10 mouse cellular contexts compared by ENCODE assay signal in the genomic region with DNA sequence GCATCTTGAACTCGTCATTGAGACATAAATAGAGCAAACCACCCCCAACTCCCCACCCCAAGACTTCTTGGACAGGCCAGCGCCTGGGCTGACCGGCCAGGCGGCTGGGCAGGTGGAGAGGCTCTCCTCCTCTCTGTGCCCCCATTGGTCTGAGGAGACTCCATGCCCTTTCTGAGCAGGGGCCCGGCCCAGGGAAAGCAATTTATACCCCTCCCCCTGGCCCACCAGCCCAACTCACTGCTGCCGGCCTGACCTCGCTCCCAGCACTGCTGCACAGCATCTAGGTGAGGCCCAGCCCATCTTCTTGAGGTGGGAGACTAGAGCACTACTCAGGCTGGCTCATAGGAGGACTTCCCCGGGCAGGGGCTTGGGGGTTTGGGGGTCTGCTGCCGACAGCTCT. TPM values are rescaled to one million over a fixed set of nuclear protein-coding genes. Genes with fewer than 3 reads are reported as not detected.
DNase-seq lines count a peak whose midpoint lies in the region; ATAC-seq and TF ChIP-seq lines count a peak whose summit lies in the region.
"Had no signal": no experiment of that assay in that cellular context is flagged by ENCODE, and none has a peak within 500 bp of the region (broad histone marks: within the 10 kb centered on the region; RNA-seq: fewer than 3 reads in every experiment).

A gene (plus strand): TSS at position 224 of the 400 bp plus-strand sequence.

- H3K79me2 ChIP-seq in CH12.LX (replicated peaks; ENCODE audit: control insufficient read depth, extremely low read depth, insufficient read depth, poor library complexity, severe bottlenecking), result no peaks in the 10 kb centered on the region

- H3K9me3 ChIP-seq in intestine, embryonic 14.5 days (ENCODE audit: control insufficient read depth, low read length), result no peaks in the 10 kb centered on the region
- no peaks in the 10 kb centered on the region for H3K9me3 ChIP-seq in intestine, postnatal 0 days (ENCODE audit: control insufficient read depth)
- no peaks in the 10 kb centered on the region for H3K9me3 ChIP-seq in CH12.LX (replicated peaks; ENCODE audit: low read length)
- H3K9me3 ChIP-seq in embryonic facial prominence, embryonic 10.5 days, result no peaks in the 10 kb centered on the region
- no peaks in the 10 kb centered on the region for H3K9me3 ChIP-seq in limb, embryonic 13.5 days
- H3K9me3 ChIP-seq: forebrain, embryonic 13.5 days had no signal

- H3K4me3 ChIP-seq in intestine, embryonic 14.5 days (ENCODE audit: low read depth, low read length), result no peak within 1 kb of the TSS
- H3K4me3 ChIP-seq in intestine, postnatal 0 days (ENCODE audit: low read depth, low read length), result no peak within 1 kb of the TSS
- H3K4me3 ChIP-seq in CH12.LX (replicated peaks in 1 of 3; ENCODE audit: low read depth in 2 of 3, low read length in 2 of 3, poor library complexity in 1 of 3), result peak within 1 kb of the TSS; percentile 6 to 48 (median 13)
- no peak within 1 kb of the TSS for H3K4me3 ChIP-seq in embryonic facial prominence, embryonic 10.5 days
- no peak within 1 kb of the TSS for H3K4me3 ChIP-seq in limb, embryonic 13.5 days
- H3K4me3 ChIP-seq: forebrain, embryonic 13.5 days had no signal

- H3K9ac ChIP-seq in intestine, embryonic 14.5 days (ENCODE audit: low read length), result peak within 1 kb of the TSS; percentile 27; the same call in 1 of the 2 replicates
- H3K9ac ChIP-seq in intestine, postnatal 0 days (ENCODE audit: low read depth, low read length), result no peak within 1 kb of the TSS
- no peak within 1 kb of the TSS; the same call in 1 of the 2 replicates for H3K9ac ChIP-seq in CH12.LX (ENCODE audit: insufficient read depth, low read depth)
- H3K9ac ChIP-seq in limb, embryonic 13.5 days, result peak within 1 kb of the TSS; percentile 39
- H3K9ac ChIP-seq: forebrain, embryonic 13.5 days had no signal

- no peak for DNase-seq in intestine, embryonic 14.5 days (ENCODE audit: low spot score)
- no peak for DNase-seq in CH12.LX (ENCODE audit: extremely low read depth)
- no peak for DNase-seq in embryonic facial prominence, embryonic 10.5 days (ENCODE audit: low spot score)
- DNase-seq in testis, postnatal 10 days (ENCODE audit: low spot score), result no peak
- no peak for DNase-seq in retina, embryonic 14.5 days (ENCODE audit: low spot score)

- TF ChIP-seq EP300 in CH12.LX (IDR thresholded peaks at IDR 0.05; ENCODE audit: low read length), result no peak

- H3K27ac ChIP-seq in intestine, embryonic 14.5 days (ENCODE audit: low read depth), result peak within 1 kb of the TSS; percentile 80
- no peak within 1 kb of the TSS for H3K27ac ChIP-seq in intestine, postnatal 0 days (ENCODE audit: low read depth, low read length)
- peak within 1 kb of the TSS; percentile 61 for H3K27ac ChIP-seq in CH12.LX (ENCODE audit: insufficient read depth, low read depth)
- peak within 1 kb of the TSS; percentile 80 for H3K27ac ChIP-seq in embryonic facial prominence, embryonic 10.5 days (replicated peaks)
- H3K27ac ChIP-seq in limb, embryonic 13.5 days, result peak within 1 kb of the TSS; percentile 86
- H3K27ac ChIP-seq: forebrain, embryonic 13.5 days had no signal

- no peaks in the 10 kb centered on the region for H3K27me3 ChIP-seq in intestine, embryonic 14.5 days (replicated peaks; ENCODE audit: control insufficient read depth, insufficient read depth, low read length)
- H3K27me3 ChIP-seq in intestine, postnatal 0 days (replicated peaks; ENCODE audit: control insufficient read depth, insufficient read depth, low read length), result no peaks in the 10 kb centered on the region
- H3K27me3 ChIP-seq in CH12.LX (replicated peaks), result peaks cover 1% of the 10 kb centered on the region
- no peaks in the 10 kb centered on the region for H3K27me3 ChIP-seq in embryonic facial prominence, embryonic 10.5 days (replicated peaks; ENCODE audit: low read depth, poor library complexity, severe bottlenecking)
- H3K27me3 ChIP-seq in limb, embryonic 13.5 days, result no peaks in the 10 kb centered on the region
- H3K27me3 ChIP-seq: forebrain, embryonic 13.5 days had no signal

- no peak for ATAC-seq in intestine, embryonic 14.5 days (replicated peaks; ENCODE audit: low FRiP score, low TSS enrichment, low read depth)
- ATAC-seq in intestine, postnatal 0 days, result no peak
- no peak for ATAC-seq in limb, embryonic 13.5 days (ENCODE audit: low FRiP score, low read depth)
- no peak for ATAC-seq in megakaryocyte-erythroid progenitor cell, adult 5-6 weeks (replicated peaks; ENCODE audit: low FRiP score, low TSS enrichment, poor library complexity, severe bottlenecking)
- ATAC-seq: forebrain, embryonic 13.5 days had no signal

- WGBS in intestine, embryonic 14.5 days, result 75% methylated on average over 9 of the region's 9 CpGs
- WGBS in intestine, postnatal 0 days, result 76% methylated on average over 9 of the region's 9 CpGs
- WGBS in embryonic facial prominence, embryonic 10.5 days, result 79% methylated on average over 9 of the region's 9 CpGs
- 72% methylated on average over 9 of the region's 9 CpGs for WGBS in limb, embryonic 13.5 days

- dilution Hi-C loops in CH12.LX (cut with MboI; ENCODE audit: extremely low pct_ligation_motif_present, extremely low pct_unique_long_range_greater_than_20kb, low sequenced_read_pairs), result no loop called here

- no peaks in the 10 kb centered on the region for H3K36me3 ChIP-seq in intestine, embryonic 14.5 days (ENCODE audit: control insufficient read depth, insufficient read depth, low read length)
- H3K36me3 ChIP-seq in intestine, postnatal 0 days (ENCODE audit: control insufficient read depth, insufficient read depth), result no peaks in the 10 kb centered on the region
- peaks cover 0 to 16% of the 10 kb centered on the region in 2 experiments for H3K36me3 ChIP-seq in CH12.LX (replicated peaks in 1 of 2; ENCODE audit: control insufficient read depth in 1 of 2, insufficient read depth in 1 of 2, low read length in 1 of 2)
- H3K36me3 ChIP-seq in embryonic facial prominence, embryonic 10.5 days (replicated peaks), result no peaks in the 10 kb centered on the region
- H3K36me3 ChIP-seq in limb, embryonic 13.5 days, result no peaks in the 10 kb centered on the region

- in situ Hi-C loops in CH12.LX (cut with MboI; ENCODE audit: low pct_ligation_motif_present, low pct_unique_long_range_greater_than_20kb, low sequenced_read_pairs), result loop anchor here (5.0 kb wide), 2 partner anchors 56 to 236 kb away; a partner anchor contains a TSS

- TF ChIP-seq CTCF in intestine, postnatal 0 days (IDR thresholded peaks at IDR 0.05; ENCODE audit: low read depth), result no peak
- TF ChIP-seq CTCF in CH12.LX (conservative IDR thresholded peaks at IDR 0.05 in 1 of 2, IDR thresholded peaks at IDR 0.05 in 1 of 2; ENCODE audit: low read depth in 2 of 2, low read length in 2 of 2), result no peak

- peaks cover 20% of the 10 kb centered on the region for H3K4me1 ChIP-seq in intestine, embryonic 14.5 days (replicated peaks; ENCODE audit: control insufficient read depth, insufficient read depth, low read length)
- no peaks in the 10 kb centered on the region for H3K4me1 ChIP-seq in intestine, postnatal 0 days (replicated peaks; ENCODE audit: control insufficient read depth, insufficient read depth, low read length)
- peaks cover 37 to 59% of the 10 kb centered on the region in 2 experiments for H3K4me1 ChIP-seq in CH12.LX (ENCODE audit: control insufficient read depth in 1 of 2, insufficient read depth in 2 of 2)
- H3K4me1 ChIP-seq in embryonic facial prominence, embryonic 10.5 days, result peaks cover 34% of the 10 kb centered on the region
- peaks cover 47% of the 10 kb centered on the region for H3K4me1 ChIP-seq in limb, embryonic 13.5 days
- H3K4me1 ChIP-seq: forebrain, embryonic 13.5 days had no signal

- no peak within 1 kb of the TSS for H3K4me2 ChIP-seq in intestine, embryonic 14.5 days (ENCODE audit: low read length)
- no peak within 1 kb of the TSS; the same call in 1 of the 2 replicates for H3K4me2 ChIP-seq in intestine, postnatal 0 days (replicated peaks; ENCODE audit: low read depth)
- H3K4me2 ChIP-seq in CH12.LX (ENCODE audit: insufficient read depth, low read depth, poor library complexity, severe bottlenecking), result peak within 1 kb of the TSS; percentile 32
- H3K4me2 ChIP-seq in limb, embryonic 13.5 days (replicated peaks), result peak within 1 kb of the TSS; percentile 12; the same call in 1 of the 2 replicates
- H3K4me2 ChIP-seq: forebrain, embryonic 13.5 days had no signal

- TF ChIP-seq POLR2A in CH12.LX (IDR thresholded peaks at IDR 0.05; ENCODE audit: low read depth, low read length), result no peak

- no peak for TF ChIP-seq RAD21 in CH12.LX (IDR thresholded peaks at IDR 0.05; ENCODE audit: low read depth, low read length)

TF ChIP-seq in CH12.LX, 34 proteins besides CTCF, POLR2A, EP300 and RAD21 (continues in another document):
- TF ChIP-seq ZKSCAN1 (IDR thresholded peaks at IDR 0.05; ENCODE audit: borderline replicate concordance, low read depth, low read length) (no peak), ELF1 (IDR thresholded peaks at IDR 0.05; ENCODE audit: low read depth, low read length) (no peak), ETS1 (conservative IDR thresholded peaks at IDR 0.05; ENCODE audit: low read depth, low read length) (no peak), ZMIZ1 (IDR thresholded peaks at IDR 0.05; ENCODE audit: low read depth, low read length) (no peak), SIN3A (IDR thresholded peaks at IDR 0.05; ENCODE audit: low read length) (no peak), MAX (IDR thresholded peaks at IDR 0.05; ENCODE audit: low read length) (no peak; the same call in 1 of the 2 replicates), POLR2AphosphoS2 (IDR thresholded peaks at IDR 0.05; ENCODE audit: low read depth, low read length) (no peak), RCOR1 (conservative IDR thresholded peaks at IDR 0.05; ENCODE audit: low read depth, low read length) (no peak), PAX5 (IDR thresholded peaks at IDR 0.05; ENCODE audit: low read length) (no peak), JUND (conservative IDR thresholded peaks at IDR 0.05; ENCODE audit: low read depth, low read length) (no peak), ZC3H11A (IDR thresholded peaks at IDR 0.05; ENCODE audit: low read depth, low read length) (no peak), BHLHE40 (IDR thresholded peaks at IDR 0.05; ENCODE audit: low read depth, low read length) (no peak), IRF4 (IDR thresholded peaks at IDR 0.05; ENCODE audit: low read depth, low read length) (no peak), E2F4 (IDR thresholded peaks at IDR 0.05; ENCODE audit: insufficient replicate concordance, low read depth, low read length) (no peak)

RNA-seq across cellular contexts. Expression of the gene that starts here (rescaled TPM):
- 1.7 and 3.2 TPM in 2 replicates for polyA plus RNA-seq in intestine, embryonic 14.5 days (2014; fragmentation: Nextera tagmentation; extraction: Ambion mirVana)
- 1.9 and 2.4 TPM in 2 replicates for polyA plus RNA-seq in intestine, postnatal 0 days (2015; fragmentation: Nextera tagmentation; extraction: Ambion mirVana)
- 35.0 and 50.1 TPM in 2 replicates for total RNA-seq in CH12.LX (2012; rRNA removed)
- total RNA-seq in CH12.LX (2014; rRNA removed), result 74.0 and 77.4 TPM in 2 replicates
- 88.1 and 154 TPM in 2 replicates for polyA plus RNA-seq in CH12.LX (2012; ENCODE audit: insufficient read length, low read depth)
- 1.7 and 2.5 TPM in 2 replicates for polyA plus RNA-seq in embryonic facial prominence, embryonic 10.5 days (2016; fragmentation: Nextera tagmentation; extraction: Ambion mirVana)
- polyA plus RNA-seq in limb, embryonic 13.5 days (2015; fragmentation: Nextera tagmentation; extraction: Ambion mirVana), result 45.2 and 47.5 TPM in 2 replicates
- not detected in 2 replicates for total RNA-seq in megakaryocyte-erythroid progenitor cell, adult 5-6 weeks (2014; fragmentation: Nextera tagmentation)
- 0.99 and 18.9 TPM in 2 replicates for total RNA-seq in megakaryocyte-erythroid progenitor cell, adult 5-6 weeks (2017)
- total RNA-seq: MEL had no signal

Comparison
In these comparisons a context has a peak if more than half of its experiments do, and no peak if none do; other contexts are left out.
1. RNA of the gene that starts here (polyA plus RNA-seq): 88.1 to 154 TPM in CH12.LX and 45.2 to 47.5 TPM in limb, embryonic 13.5 days; 1.7 to 3.2 TPM in intestine, embryonic 14.5 days, 1.9 to 2.4 TPM in intestine, postnatal 0 days and 1.7 to 2.5 TPM in embryonic facial prominence, embryonic 10.5 days; every median in the first group is over 10 times any median in the second.
2. H3K9ac ChIP-seq: peak in intestine, embryonic 14.5 days (single experiment) and limb, embryonic 13.5 days (single experiment); none in intestine, postnatal 0 days (single experiment) and CH12.LX (single experiment).
3. H3K4me2 ChIP-seq: peak in CH12.LX (single experiment) and limb, embryonic 13.5 days (single experiment); none in intestine, embryonic 14.5 days (single experiment) and intestine, postnatal 0 days (single experiment).
4. H3K4me3 ChIP-seq: peak in CH12.LX (3 of 3); none in intestine, embryonic 14.5 days (single experiment), intestine, postnatal 0 days (single experiment), embryonic facial prominence, embryonic 10.5 days (single experiment) and limb, embryonic 13.5 days (single experiment).